Mouse (Mus musculus): ENCODE measurements around the gene C1qbp. TPM values are rescaled to one million over a fixed set of nuclear protein-coding genes. Genes with fewer than 3 reads are reported as not detected.

C1qbp gene
- polyA plus RNA-seq, 1 experiment from 2014 or later, result 278 TPM

DNA sequence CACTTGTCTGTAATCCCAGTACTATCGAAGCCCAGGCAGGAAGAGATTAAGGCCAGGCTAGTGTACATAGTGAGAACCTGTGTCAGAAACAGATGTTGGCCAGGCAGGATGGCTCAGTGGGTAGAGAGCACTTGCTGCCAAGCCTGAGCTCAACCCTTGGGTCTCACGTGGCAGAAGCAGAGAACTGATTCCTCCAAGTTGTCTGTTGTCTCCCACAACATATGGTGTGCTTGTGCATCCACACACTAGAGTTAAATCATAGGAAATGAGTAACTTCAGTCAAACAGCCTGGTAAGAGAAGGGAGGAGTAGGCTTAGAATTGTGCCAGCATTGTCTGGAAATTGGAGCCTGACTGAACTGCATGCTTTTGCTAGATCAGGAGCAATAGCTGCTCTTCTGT lies 7.6 kb downstream of the C1qbp start:
- no peak for DNase-seq (ENCODE audit: low spot score)

DNA sequence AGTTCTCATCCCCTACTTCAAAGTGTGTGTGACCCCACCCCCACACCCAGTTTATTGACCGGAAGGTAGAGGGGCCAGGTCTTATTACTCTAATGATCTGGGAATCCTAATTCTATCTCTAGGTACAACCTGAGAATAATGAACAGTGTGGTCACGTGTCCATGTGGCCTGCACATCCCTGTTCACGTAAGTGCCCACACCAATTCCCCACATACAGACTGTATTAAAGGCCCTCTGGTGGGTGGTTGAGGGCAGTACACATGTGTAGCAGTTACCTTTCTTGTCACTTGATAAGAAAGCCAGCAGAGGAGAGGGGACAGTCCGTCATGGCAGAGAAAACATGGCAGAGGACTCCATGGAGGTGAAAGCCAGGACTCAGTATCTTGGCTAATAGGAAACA lies 8.9 kb downstream of the C1qbp start:
- DNase-seq (ENCODE audit: low spot score), result peak; percentile 13

DNA sequence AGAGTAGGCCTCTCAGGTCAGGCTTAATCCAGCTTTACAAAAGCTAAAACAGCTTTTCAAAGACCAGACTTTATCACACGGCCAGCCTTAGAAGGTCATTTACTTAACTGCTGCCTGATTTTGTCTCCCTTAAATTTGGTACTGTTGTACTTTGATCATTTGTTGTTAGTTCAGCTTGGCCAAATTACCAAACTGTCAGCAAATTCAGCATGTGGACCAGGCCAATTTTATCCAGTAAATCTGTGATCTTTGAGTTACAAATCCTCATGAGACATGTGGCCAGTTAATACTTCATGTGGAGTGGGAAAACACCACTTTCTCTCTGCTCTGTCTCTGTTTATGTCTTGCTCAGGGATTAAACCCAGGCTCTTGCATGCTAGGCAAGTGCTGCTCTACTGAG lies 10.2 kb downstream of the C1qbp start:
- DNase-seq (ENCODE audit: low spot score), result no peak

GRCm38 (mm10) chr11:70970560-70971540 lies 12.0 kb downstream of the C1qbp start:
- DNase-seq (ENCODE audit: low spot score), result peak; percentile 53

GRCm38 (mm10) chr11:70969821-70970559 lies 12.8 kb downstream of the C1qbp start, which contains the start of the genes Nup88 and Rpain:
Gene Nup88 (minus strand): TSS chr11:70969973.
Gene Rpain (plus strand): TSS chr11:70970213.
- peak; percentile 97 for DNase-seq (ENCODE audit: low spot score)

DNA sequence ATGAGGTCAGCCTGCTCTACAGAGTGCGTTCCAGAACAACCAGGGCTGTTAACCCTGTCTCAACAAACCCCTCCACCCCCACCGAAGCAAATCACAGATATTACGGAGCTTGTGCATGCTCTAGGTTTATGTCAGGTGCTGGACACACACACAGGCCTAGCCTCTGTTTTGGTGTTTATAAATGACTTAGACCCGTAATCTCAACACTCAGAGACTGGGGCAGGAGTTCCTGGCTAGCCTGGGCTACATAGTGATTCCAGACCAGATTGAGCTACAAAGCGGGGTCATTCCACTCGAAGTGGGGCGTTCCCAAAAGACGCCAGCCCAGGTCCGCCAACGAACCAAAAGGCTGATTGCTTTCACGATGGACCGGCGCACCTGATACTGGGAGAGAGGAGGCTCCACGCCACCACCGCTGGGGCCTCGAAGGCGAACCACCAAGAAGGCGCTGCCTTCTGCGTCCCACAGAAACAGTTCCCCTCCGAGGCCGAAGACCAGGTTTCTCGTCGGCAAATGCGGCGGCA lies 13.5 kb downstream of the C1qbp start:
- DNase-seq (ENCODE audit: low spot score), result peak; percentile 10

- no peak for DNase-seq (ENCODE audit: low spot score)
Measured at GRCm38 (mm10) chr11:70964222-70964907, 18.5 kb downstream of the C1qbp start.

DNA sequence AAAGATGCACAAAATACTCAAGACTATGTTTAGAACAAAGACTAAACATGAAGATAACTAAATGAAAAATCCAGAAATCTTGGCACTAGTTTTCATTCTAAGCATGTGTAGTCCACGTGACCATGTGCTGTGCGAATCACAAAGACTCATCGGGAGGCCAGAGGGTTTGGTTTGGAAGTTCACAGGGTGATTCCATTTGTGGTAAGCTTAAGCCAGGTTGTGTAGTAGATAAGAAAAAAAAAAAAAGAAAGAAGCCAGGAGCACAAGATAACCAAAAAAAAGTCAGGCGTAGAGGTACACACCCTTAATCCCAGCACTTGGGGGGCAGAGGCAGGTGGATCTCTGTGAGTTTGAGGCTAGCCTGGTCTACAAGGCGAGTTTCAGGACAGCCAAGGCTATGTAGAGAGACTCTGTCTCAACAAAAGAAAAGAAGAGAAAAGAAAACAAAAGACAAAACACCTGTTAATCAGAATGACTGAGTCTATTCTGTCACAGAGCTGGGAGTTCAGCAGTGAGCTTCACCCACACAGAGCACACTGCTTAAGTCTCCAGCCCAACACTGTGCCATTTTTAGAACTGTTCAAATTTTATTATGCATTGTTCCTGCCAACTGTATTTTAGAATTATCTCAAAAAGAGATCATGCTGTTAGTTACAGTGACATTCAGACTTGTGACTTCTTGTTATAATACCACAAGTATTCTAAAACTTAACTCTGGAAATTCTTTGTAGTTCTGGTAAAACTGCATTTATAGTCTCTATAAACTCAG lies 21.9 kb downstream of the C1qbp start:
- DNase-seq (ENCODE audit: low spot score), result no peak

DNA sequence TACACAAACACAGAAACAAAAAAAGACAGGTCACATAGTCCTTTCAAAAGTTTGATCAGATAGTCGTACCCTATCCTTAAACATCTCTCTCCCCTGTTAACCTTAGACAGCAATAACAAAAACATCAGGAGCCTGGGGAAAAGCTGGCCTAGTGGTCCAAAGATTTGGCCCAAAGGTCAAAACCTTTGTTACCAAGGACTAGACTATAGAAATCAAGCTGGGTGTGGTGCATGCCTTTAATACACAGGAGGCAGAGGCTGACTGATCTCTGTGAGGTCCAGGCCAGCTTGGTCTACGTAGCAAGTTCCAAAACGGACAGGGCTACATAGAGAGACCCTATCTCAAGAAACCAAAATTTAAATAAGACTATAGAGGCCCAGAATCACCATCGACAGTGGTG lies 28.1 kb downstream of the C1qbp start:
- no peak for DNase-seq (ENCODE audit: low spot score)

GRCm38 (mm10) chr11:70944935-70945817 lies 37.6 kb downstream of the C1qbp start:
- no peak for DNase-seq (ENCODE audit: low spot score)

DNA sequence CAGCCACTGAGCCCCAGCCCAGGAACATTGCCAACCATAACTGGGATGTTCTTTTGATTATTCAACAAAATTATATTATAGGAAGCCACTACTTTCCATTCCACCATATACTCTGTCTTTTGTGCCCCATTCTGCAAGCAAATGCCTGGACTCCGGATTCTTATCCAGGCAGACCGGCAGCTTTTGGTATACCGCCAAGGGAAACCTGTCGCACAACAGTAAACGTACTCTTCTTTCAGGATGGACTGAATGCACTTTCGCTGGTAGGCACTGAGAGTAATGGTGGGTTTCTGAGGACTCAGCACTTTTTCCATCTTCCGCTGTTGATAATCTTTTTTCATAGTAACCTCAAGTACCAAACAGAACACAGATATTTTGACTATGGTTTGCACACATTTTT lies 39.2 kb downstream of the C1qbp start:
- DNase-seq (ENCODE audit: low spot score), result no peak

DNA sequence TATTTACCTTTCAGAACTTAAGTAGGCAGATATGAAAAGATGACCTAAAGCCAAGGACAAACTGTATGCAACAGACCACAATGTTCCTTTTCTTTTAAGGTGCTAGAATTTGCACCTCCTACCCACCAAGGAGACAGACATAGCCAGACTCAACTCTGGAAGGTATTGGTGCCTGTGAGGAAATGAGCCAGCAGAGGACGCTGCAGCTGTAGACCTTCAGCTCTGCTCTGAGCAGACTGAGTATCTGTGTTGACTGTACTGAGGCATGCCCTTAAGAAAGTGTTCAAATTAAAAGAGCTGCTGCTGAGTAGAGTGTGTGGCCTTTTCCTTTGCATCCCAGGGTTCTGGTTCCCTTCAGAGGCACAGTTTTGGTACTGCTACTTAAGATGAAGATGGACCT lies 40.2 kb downstream of the C1qbp start:
- no peak for DNase-seq (ENCODE audit: low spot score)

DNA sequence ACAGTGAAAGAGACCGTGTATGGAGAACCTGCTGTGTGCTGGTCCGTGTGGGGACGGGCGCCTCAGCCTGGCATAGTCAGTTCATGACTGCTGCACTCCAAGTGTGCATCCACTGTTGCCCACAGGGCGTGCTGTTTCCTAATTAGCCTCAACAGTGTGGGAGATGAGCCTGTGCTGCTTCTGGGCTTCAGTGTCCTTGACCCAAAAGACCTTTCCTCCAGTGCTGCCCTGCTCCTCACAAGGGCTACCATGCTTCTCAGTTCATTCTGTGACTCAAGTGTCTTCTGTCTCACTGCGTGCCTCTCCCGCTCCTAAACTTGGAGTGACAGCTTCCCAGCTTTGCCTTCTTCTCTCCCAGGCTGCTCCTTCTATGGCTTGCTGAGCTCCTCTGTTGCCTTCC lies 47.5 kb downstream of the C1qbp start:
- no peak for DNase-seq (ENCODE audit: low spot score)

DNA sequence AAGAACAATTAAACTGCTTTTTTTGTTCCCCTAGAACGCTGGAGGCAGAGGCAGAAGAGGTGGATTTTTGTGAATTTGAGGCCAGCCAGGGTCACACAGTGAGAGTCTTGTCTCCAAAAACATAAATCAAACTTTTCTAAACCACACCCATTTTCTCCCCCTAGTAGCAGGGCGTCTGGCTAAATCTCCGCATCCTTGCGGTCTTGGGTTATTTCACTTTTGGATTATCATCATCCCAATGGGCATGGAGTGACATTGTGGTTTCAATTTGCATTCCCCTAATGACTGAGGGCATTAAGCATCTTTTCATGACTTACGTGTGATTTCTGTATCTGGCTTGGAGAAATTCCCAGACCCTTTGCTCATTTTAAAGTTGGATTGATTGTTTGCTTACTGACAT lies 51.4 kb downstream of the C1qbp start:
- no peak for DNase-seq (ENCODE audit: low spot score)

Other genes with a start within 250 kb of the C1qbp start
- 7.2 and 7.6 TPM in 2 replicates for gene Zfp3, start 218.8 kb downstream of the C1qbp start, polyA plus RNA-seq (2015; fragmentation: Nextera tagmentation; extraction: Ambion mirVana)
- 2.1 and 3.1 TPM in 2 replicates for gene Scimp, start 170.4 kb downstream of the C1qbp start, polyA plus RNA-seq (2015; fragmentation: Nextera tagmentation; extraction: Ambion mirVana)
- gene Rabep1, start 138.2 kb downstream of the C1qbp start, polyA plus RNA-seq (2015; fragmentation: Nextera tagmentation; extraction: Ambion mirVana), result 35.6 and 38.1 TPM in 2 replicates
- 110 and 111 TPM in 2 replicates for gene Nup88, start 13.1 kb downstream of the C1qbp start, polyA plus RNA-seq (2015; fragmentation: Nextera tagmentation; extraction: Ambion mirVana)
- gene Rpain, start 12.8 kb downstream of the C1qbp start, polyA plus RNA-seq (2015; fragmentation: Nextera tagmentation; extraction: Ambion mirVana), result 85.4 and 92.6 TPM in 2 replicates
- gene Dhx33, start 21.4 kb upstream of the C1qbp start, polyA plus RNA-seq (2015; fragmentation: Nextera tagmentation; extraction: Ambion mirVana), result 7.4 and 7.5 TPM in 2 replicates
- gene Mis12, start 36.6 kb upstream of the C1qbp start, polyA plus RNA-seq (2015; fragmentation: Nextera tagmentation; extraction: Ambion mirVana), result 30.5 and 32.2 TPM in 2 replicates
- gene Derl2, start 36.8 kb upstream of the C1qbp start, polyA plus RNA-seq (2015; fragmentation: Nextera tagmentation; extraction: Ambion mirVana), result 59.7 and 63.8 TPM in 2 replicates
- gene 6330403K07Rik, start 50.5 kb upstream of the C1qbp start, polyA plus RNA-seq (2015; fragmentation: Nextera tagmentation; extraction: Ambion mirVana), result 1.7 and 2.1 TPM in 2 replicates
- 0.39 and 0.45 TPM in 2 replicates for gene Nlrp1a, start 161.7 kb upstream of the C1qbp start, polyA plus RNA-seq (2015; fragmentation: Nextera tagmentation; extraction: Ambion mirVana)
- 0.09 and 0.17 TPM in 2 replicates for gene Nlrp1b, start 247.7 kb upstream of the C1qbp start, polyA plus RNA-seq (2015; fragmentation: Nextera tagmentation; extraction: Ambion mirVana)

Data from thymus, postnatal 0 days (tissue).